Mouse (Mus musculus) CH12.LX (cell line): ENCODE results near the gene Ezh2. TPM values are rescaled to one million over a fixed set of nuclear protein-coding genes. Genes with fewer than 3 reads are reported as not detected.

Source experiments
- DNase-seq: peaks from one replicate; pipeline ENCODE4 v3.0.0-alpha.2; 2013; ENCODE audit errors: extremely low read depth
- H3K27ac ChIP-seq: 2 replicates; pipeline ENCODE4 v1.5.1; 2012; ENCODE audit warnings: low read depth, mild to moderate bottlenecking, control low read depth, moderate library complexity; ENCODE audit not compliant: insufficient read depth
- H3K27me3 ChIP-seq: replicated peaks from 2 replicates; pipeline ENCODE3; 2012; ENCODE audit warnings: inconsistent platforms
- H3K36me3 ChIP-seq, 2 experiments: replicated peaks in 1 of 2; 2 replicates each; pipeline versions ENCODE3 to v1.6.1; 2012; ENCODE audit warnings: inconsistent platforms in 1 of 2, low read length in 1 of 2, mild to moderate bottlenecking in 1 of 2, mixed read lengths in 1 of 2, moderate library complexity in 1 of 2; ENCODE audit not compliant: control insufficient read depth in 1 of 2, insufficient read depth in 1 of 2
- H3K4me1 ChIP-seq, 2 experiments: 2 replicates each; pipeline ENCODE4 v1.6.1; 2012; ENCODE audit warnings: inconsistent platforms in 1 of 2, moderate library complexity in 1 of 2; ENCODE audit not compliant: insufficient read depth in 2 of 2, control insufficient read depth in 1 of 2
- H3K4me2 ChIP-seq: 2 replicates; pipeline ENCODE4 v1.6.1; 2012; ENCODE audit warnings: low read depth, mild to moderate bottlenecking, control low read depth; ENCODE audit not compliant: poor library complexity, insufficient read depth, severe bottlenecking
- H3K4me3 ChIP-seq, 3 experiments: fragments of 150-350 bp in 1 of 3; sonication (generic) in 1 of 3; replicated peaks in 1 of 3; 2 replicates each; pipeline versions ENCODE3 to v1.5.1; 2011 to 2012; ENCODE audit warnings: low read depth in 2 of 3, low read length in 2 of 3, mild to moderate bottlenecking in 2 of 3, moderate library complexity in 2 of 3, control low read depth in 1 of 3, improper control_type of control experiment in 1 of 3, inconsistent platforms in 1 of 3, mixed read lengths in 1 of 3; ENCODE audit not compliant: poor library complexity in 1 of 3
- H3K79me2 ChIP-seq: replicated peaks from 2 replicates; pipeline ENCODE4 v1.6.1; 2012; ENCODE audit warnings: mild to moderate bottlenecking, moderate library complexity; ENCODE audit not compliant: control insufficient read depth, poor library complexity, insufficient read depth, severe bottlenecking; ENCODE audit errors: extremely low read depth
- H3K9ac ChIP-seq: 2 replicates; pipeline ENCODE4 v1.6.1; 2012; ENCODE audit warnings: low read depth, mild to moderate bottlenecking, control low read depth, moderate library complexity; ENCODE audit not compliant: insufficient read depth
- H3K9me3 ChIP-seq: replicated peaks from 2 replicates; pipeline ENCODE3; 2012; ENCODE audit warnings: low read length, inconsistent platforms, mixed read lengths
- BHLHE40 ChIP-seq: IDR thresholded peaks from 2 replicates; pipeline ENCODE4 v1.6.1; 2011; ENCODE audit warnings: mild to moderate bottlenecking, low read depth, low read length, improper control_type of control experiment
- CHD1 ChIP-seq: IDR thresholded peaks from 2 replicates; pipeline ENCODE4 v1.6.1; 2012; ENCODE audit warnings: low read depth, low read length, improper control_type of control experiment, inconsistent platforms
- CHD2 ChIP-seq: IDR thresholded peaks from 2 replicates; pipeline ENCODE4 v1.6.1; 2011; ENCODE audit warnings: low read length, improper control_type of control experiment
- CTCF ChIP-seq, 2 experiments: IDR thresholded peaks in 1 of 2; conservative IDR thresholded peaks in 1 of 2; 2 replicates each; pipeline ENCODE4 v1.5.1; 2011 to 2012; ENCODE audit warnings: low read depth in 2 of 2, low read length in 2 of 2, improper control_type of control experiment in 1 of 2, inconsistent platforms in 1 of 2, mild to moderate bottlenecking in 1 of 2, moderate library complexity in 1 of 2
- E2F4 ChIP-seq: IDR thresholded peaks from 2 replicates; pipeline ENCODE4 v1.6.1; 2011; ENCODE audit warnings: low read depth, low read length, improper control_type of control experiment; ENCODE audit not compliant: insufficient replicate concordance
- ELF1 ChIP-seq: IDR thresholded peaks from 2 replicates; pipeline ENCODE4 v1.6.1; 2014; ENCODE audit warnings: low read depth, mild to moderate bottlenecking, inconsistent platforms, low read length, improper control_type of control experiment
- EP300 ChIP-seq: IDR thresholded peaks from 2 replicates; pipeline ENCODE4 v1.6.1; 2011; ENCODE audit warnings: low read length, improper control_type of control experiment
- ETS1 ChIP-seq: conservative IDR thresholded peaks from 2 replicates; pipeline ENCODE4 v1.6.1; 2012; ENCODE audit warnings: low read depth, mild to moderate bottlenecking, inconsistent platforms, low read length, improper control_type of control experiment, moderate library complexity
- GABPA ChIP-seq: IDR thresholded peaks from 2 replicates; pipeline ENCODE4 v1.6.1; 2012; ENCODE audit warnings: low read depth, low read length, improper control_type of control experiment, inconsistent platforms; ENCODE audit not compliant: insufficient replicate concordance
- HCFC1 ChIP-seq: IDR thresholded peaks from 2 replicates; pipeline ENCODE4 v1.6.1; 2012; ENCODE audit warnings: low read depth, mild to moderate bottlenecking, inconsistent platforms, low read length, improper control_type of control experiment
- IRF4 ChIP-seq: IDR thresholded peaks from 2 replicates; pipeline ENCODE4 v1.6.1; 2014; ENCODE audit warnings: low read depth, mild to moderate bottlenecking, inconsistent platforms, low read length, improper control_type of control experiment
- JUN ChIP-seq: IDR thresholded peaks from 2 replicates; pipeline ENCODE4 v1.6.1; 2011; ENCODE audit warnings: low read depth, mild to moderate bottlenecking, low read length, improper control_type of control experiment, moderate library complexity; ENCODE audit not compliant: insufficient read depth
- JUND ChIP-seq: conservative IDR thresholded peaks from 2 replicates; pipeline ENCODE4 v1.6.1; 2011; ENCODE audit warnings: low read depth, low read length, improper control_type of control experiment
- KAT2A ChIP-seq: IDR thresholded peaks from 2 replicates; pipeline ENCODE4 v1.6.1; 2012; ENCODE audit warnings: low read length, improper control_type of control experiment, inconsistent platforms; ENCODE audit not compliant: insufficient replicate concordance
- MAFK ChIP-seq: IDR thresholded peaks from 2 replicates; pipeline ENCODE4 v1.6.1; 2011; ENCODE audit warnings: low read length, improper control_type of control experiment; ENCODE audit not compliant: insufficient replicate concordance
- MAX ChIP-seq: IDR thresholded peaks from 2 replicates; pipeline ENCODE4 v1.6.1; 2011; ENCODE audit warnings: low read length, improper control_type of control experiment
- MAZ ChIP-seq: IDR thresholded peaks from 2 replicates; pipeline ENCODE4 v1.6.1; 2012; ENCODE audit warnings: low read depth, mild to moderate bottlenecking, inconsistent platforms, low read length, improper control_type of control experiment, moderate library complexity
- MEF2A ChIP-seq: IDR thresholded peaks from 2 replicates; pipeline ENCODE4 v1.6.1; 2014; ENCODE audit warnings: low read depth, mild to moderate bottlenecking, inconsistent platforms, low read length, improper control_type of control experiment, borderline replicate concordance
- MYC ChIP-seq: IDR thresholded peaks from 2 replicates; pipeline ENCODE4 v1.6.1; 2011; ENCODE audit warnings: low read depth, mild to moderate bottlenecking, improper control_type of control experiment, low read length
- PAX5 ChIP-seq: IDR thresholded peaks from 2 replicates; pipeline ENCODE4 v1.6.1; 2012; ENCODE audit warnings: low read length, inconsistent platforms, mixed read lengths
- POLR2A ChIP-seq: IDR thresholded peaks from 2 replicates; pipeline ENCODE4 v1.6.1; 2011; ENCODE audit warnings: low read depth, mild to moderate bottlenecking, improper control_type of control experiment, low read length
- POLR2AphosphoS2 ChIP-seq: IDR thresholded peaks from 2 replicates; pipeline ENCODE4 v1.6.1; 2011; ENCODE audit warnings: low read depth, low read length, improper control_type of control experiment
- SIN3A ChIP-seq: IDR thresholded peaks from 2 replicates; pipeline ENCODE4 v1.6.1; 2012; ENCODE audit warnings: low read length, improper control_type of control experiment, inconsistent platforms
- TBP ChIP-seq: conservative IDR thresholded peaks from 2 replicates; pipeline ENCODE4 v1.6.1; 2011; ENCODE audit warnings: low read depth, low read length, improper control_type of control experiment
- TCF12 ChIP-seq: IDR thresholded peaks from 2 replicates; pipeline ENCODE4 v1.6.1; 2014; ENCODE audit warnings: low read depth, mild to moderate bottlenecking, inconsistent platforms, low read length, improper control_type of control experiment
- UBTF ChIP-seq: IDR thresholded peaks from 2 replicates; pipeline ENCODE4 v1.6.1; 2012; ENCODE audit warnings: low read depth, mild to moderate bottlenecking, inconsistent platforms, low read length, improper control_type of control experiment, moderate library complexity
- ZC3H11A ChIP-seq: IDR thresholded peaks from 2 replicates; pipeline ENCODE4 v1.6.1; 2012; ENCODE audit warnings: low read depth, mild to moderate bottlenecking, inconsistent platforms, low read length, improper control_type of control experiment
- ZMIZ1 ChIP-seq: IDR thresholded peaks from 2 replicates; pipeline ENCODE4 v1.6.1; 2012; ENCODE audit warnings: low read depth, mild to moderate bottlenecking, inconsistent platforms, low read length, improper control_type of control experiment
- ZNF384 ChIP-seq: IDR thresholded peaks from 2 replicates; pipeline ENCODE4 v1.6.1; 2012; ENCODE audit warnings: low read depth, low read length, improper control_type of control experiment, inconsistent platforms
- dilution Hi-C: fragments of 300-500 bp; cut with MboI; formaldehyde crosslinking; loops from 2 replicates; pipeline ENCODE4 v1.14.3; 2020; ENCODE audit warnings: low sequenced_read_pairs; ENCODE audit not compliant: extremely low pct_unique_long_range_greater_than_20kb, extremely low pct_ligation_motif_present
- in situ Hi-C: fragments of 300-500 bp; cut with MboI; formaldehyde crosslinking; loops from 3 replicates; pipeline ENCODE4 v1.14.3; 2019; ENCODE audit warnings: low sequenced_read_pairs, low pct_ligation_motif_present, low pct_unique_long_range_greater_than_20kb, mixed read lengths
- polyA plus RNA-seq: library from polyadenylated mRNA; unstranded; fragments of >175 nt; gene quantifications from 2 replicates; pipeline ENCODE4 v1.2.1, GENCODE M21; 2012; ENCODE audit warnings: low read depth; ENCODE audit not compliant: insufficient read length
- total RNA-seq, 2 experiments: library from RNA; depleted of rRNA; stranded (reverse); fragments of 300-350 nt in 1 of 2; fragments of >200 nt in 1 of 2; gene quantifications; 2 replicates each; pipeline ENCODE4 v1.2.3; 2012 to 2014

The Ezh2 gene
- total and polyA plus RNA-seq, 3 experiments, result 66.3 to 154 (median 127) TPM

DNA sequence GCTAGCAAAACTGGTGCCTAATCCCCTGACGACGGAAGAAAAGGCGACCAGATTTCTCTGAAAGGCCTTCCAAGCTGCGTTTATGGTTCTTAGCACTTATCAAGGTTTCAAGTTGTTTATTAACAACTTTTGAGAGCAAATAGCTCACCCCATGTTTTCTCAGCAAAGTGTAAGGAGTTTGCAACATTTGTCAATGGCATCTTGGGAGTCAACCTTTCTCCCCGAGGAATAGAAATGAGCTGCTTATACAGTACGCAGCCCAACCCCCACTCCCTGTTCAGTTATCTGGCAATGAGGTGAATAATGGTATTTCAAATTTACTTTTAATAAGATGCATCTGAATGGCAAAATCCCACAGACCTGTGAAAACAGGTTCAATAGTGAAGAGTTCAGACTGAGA lies 555 bp upstream of the Ezh2 start:
- Histone ChIP-seq H3K27me3 (no peaks in the 10 kb centered on the region), H3K4me3 (peak overlapping the region; percentile 79 to 94 (median 85)), H3K79me2 (peaks cover 20% of the 10 kb centered on the region), H3K4me1 (peaks cover 3 to 20% of the 10 kb centered on the region in 2 experiments; a peak in 3 of 4 replicates)
- DNase-seq, result peak; percentile 77
- peak; percentile 2; the same call in 1 of the 2 replicates for TF ChIP-seq MAX
- TF ChIP-seq GABPA, result no peak
- TF ChIP-seq CHD1, result peak; percentile 57; the same call in 1 of the 2 replicates
- TF ChIP-seq SIN3A, result peak; percentile 40; the same call in 1 of the 2 replicates
- 0 out of 2 replicates have a peak, but pooled peaks have one; percentile 52 for TF ChIP-seq KAT2A
- no peak for TF ChIP-seq ZMIZ1
- TF ChIP-seq JUN, result no peak
- no peak for TF ChIP-seq ZNF384
- TF ChIP-seq CHD2, result peak; percentile 79
- TF ChIP-seq IRF4, result peak; percentile 51; the same call in 1 of the 2 replicates
- TF ChIP-seq ELF1, result no peak
- TF ChIP-seq TBP, result 0 out of 2 replicates have a peak, but pooled peaks have one; percentile 32
- no peak; the same call in 1 of the 2 replicates for TF ChIP-seq ETS1
- peak; percentile 45; the same call in 1 of the 2 replicates for TF ChIP-seq E2F4
- no peak for TF ChIP-seq ZC3H11A
- TF ChIP-seq, all 38 proteins: peak for 8
- Histone ChIP-seq H3K27ac (peak overlapping the region; percentile 88), H3K36me3 (no peaks in the 10 kb centered on the region), H3K4me2 (peak overlapping the region; percentile 94), H3K9ac (peak overlapping the region; percentile 89), H3K9me3 (no peaks in the 10 kb centered on the region)
- dilution Hi-C loops (no loop called here), in situ Hi-C loops (no loop called here)

- H3K36me3 ChIP-seq, result no peaks in the 10 kb centered on the region
- H3K9me3 ChIP-seq, result no peaks in the 10 kb centered on the region
- DNase-seq, result peak; percentile 51
- no peaks in the 10 kb centered on the region for H3K27me3 ChIP-seq
- peaks cover 31% of the 10 kb centered on the region for H3K79me2 ChIP-seq
- peaks cover 3 to 31% of the 10 kb centered on the region in 2 experiments; a peak in 3 of 4 replicates for H3K4me1 ChIP-seq
- dilution Hi-C loops (no loop called here), in situ Hi-C loops (no loop called here)
- H3K4me3 ChIP-seq, result peak overlapping the region; percentile 87 to 94 (median 88)
- H3K27ac ChIP-seq, result peak overlapping the region; percentile 88
- no peak overlapping the region for H3K4me2 ChIP-seq
- peak overlapping the region; percentile 92 for H3K9ac ChIP-seq
- TF ChIP-seq POLR2A, result no peak
- TF ChIP-seq MAZ, result peak; percentile 74; the same call in 1 of the 2 replicates
- no peak for TF ChIP-seq MAFK
- TF ChIP-seq ELF1, result no peak
- no peak for TF ChIP-seq JUN
- TF ChIP-seq CHD1, result no peak
- no peak for TF ChIP-seq ETS1
- 0 out of 2 replicates have a peak, but pooled peaks have one; percentile 47 for TF ChIP-seq MEF2A
- no peak for TF ChIP-seq ZNF384
- peak; percentile 57; the same call in 1 of the 2 replicates for TF ChIP-seq MAX
- TF ChIP-seq POLR2AphosphoS2, result no peak
- TF ChIP-seq BHLHE40, result no peak
- no peak for TF ChIP-seq GABPA
- TF ChIP-seq SIN3A, result peak; percentile 16; the same call in 1 of the 2 replicates
- no peak for TF ChIP-seq PAX5
- TF ChIP-seq MYC, result no peak
- no peak for TF ChIP-seq TBP
- no peak for TF ChIP-seq EP300
- no peak for TF ChIP-seq TCF12
- TF ChIP-seq UBTF, result no peak
- no peak for TF ChIP-seq CTCF (conservative IDR thresholded peaks at IDR 0.05 in 1 of 2, IDR thresholded peaks at IDR 0.05 in 1 of 2; ENCODE audit: low read depth in 2 of 2, low read length in 2 of 2)
- TF ChIP-seq IRF4, result peak; percentile 63
- TF ChIP-seq HCFC1, result no peak; the same call in 1 of the 2 replicates
- no peak for TF ChIP-seq JUND
Measured at GRCm38 (mm10) chr6:47594141-47594835, 853 bp downstream of the Ezh2 start.
